Mouse (Mus musculus) myocyte (in vitro differentiated cells): ENCODE data around the gene Shisa6. TPM values are rescaled to one million over a fixed set of nuclear protein-coding genes. Genes with fewer than 3 reads are reported as not detected.

Experiments
- H3K27me3 ChIP-seq: one replicate; pipeline ENCODE4 v1.6.1; 2011; ENCODE audit not compliant: control insufficient read depth, insufficient read depth, insufficient read length
- H3K36me3 ChIP-seq: one replicate; pipeline ENCODE4 v1.6.1; 2011; ENCODE audit not compliant: control insufficient read depth, insufficient read depth
- H3K4me2 ChIP-seq: one replicate; pipeline ENCODE4 v1.6.1; 2011; ENCODE audit warnings: low read depth, control low read depth
- H3K4me3 ChIP-seq: one replicate; pipeline ENCODE4 v1.5.1; 2011; ENCODE audit warnings: mild to moderate bottlenecking, control low read depth, moderate library complexity
- H3K79me2 ChIP-seq: one replicate; pipeline ENCODE4 v1.6.1; 2011; ENCODE audit not compliant: control insufficient read depth, insufficient read depth
- H3ac ChIP-seq: one replicate; pipeline ENCODE4 v1.6.1; 2011; ENCODE audit not compliant: control insufficient read depth, insufficient read length
- CEBPB ChIP-seq: IDR thresholded peaks from 2 replicates; pipeline ENCODE4 v1.6.1; 2011; ENCODE audit warnings: mild to moderate bottlenecking, moderate library complexity; ENCODE audit not compliant: poor library complexity, insufficient read depth, severe bottlenecking
- E2F4 ChIP-seq: IDR thresholded peaks from one replicate; pipeline ENCODE4 v1.6.1; 2011; ENCODE audit warnings: mild to moderate bottlenecking, control low read depth, moderate library complexity; ENCODE audit not compliant: insufficient read depth
- MAX ChIP-seq: IDR thresholded peaks from one replicate; pipeline ENCODE4 v1.6.1; 2011; ENCODE audit warnings: low read depth, mild to moderate bottlenecking, control low read depth
- MYOD1 ChIP-seq, 3 experiments: IDR thresholded peaks; one replicate each; pipeline ENCODE4 v1.6.1; 2011; ENCODE audit warnings: control low read depth in 2 of 3, low read depth in 2 of 3, mild to moderate bottlenecking in 2 of 3, moderate library complexity in 1 of 3; ENCODE audit not compliant: insufficient read length in 2 of 3, control insufficient read depth in 1 of 3
- MYOG ChIP-seq, 3 experiments: IDR thresholded peaks; one replicate each; pipeline ENCODE4 v1.6.1; 2011; ENCODE audit warnings: control low read depth in 2 of 3, low read depth in 2 of 3, mild to moderate bottlenecking in 2 of 3; ENCODE audit not compliant: insufficient read length in 2 of 3, control insufficient read depth in 1 of 3, insufficient read depth in 1 of 3
- POLR2A ChIP-seq: IDR thresholded peaks from one replicate; pipeline ENCODE4 v1.6.1; 2011; ENCODE audit warnings: low read depth, mild to moderate bottlenecking, control low read depth, moderate library complexity; ENCODE audit not compliant: insufficient read length
- POLR2AphosphoS2 ChIP-seq: IDR thresholded peaks from one replicate; pipeline ENCODE4 v1.6.1; 2011; ENCODE audit warnings: low read depth, control low read depth; ENCODE audit not compliant: insufficient read length
- REST ChIP-seq: IDR thresholded peaks from one replicate; pipeline ENCODE4 v1.6.1; 2011; ENCODE audit warnings: mild to moderate bottlenecking, control low read depth, moderate library complexity; ENCODE audit not compliant: insufficient read depth, insufficient read length
- SRF ChIP-seq: IDR thresholded peaks from one replicate; pipeline ENCODE4 v1.6.1; 2011; ENCODE audit warnings: low read depth; ENCODE audit not compliant: control insufficient read depth, insufficient read length
- TCF12 ChIP-seq: IDR thresholded peaks from one replicate; pipeline ENCODE4 v1.6.1; 2011; ENCODE audit warnings: mild to moderate bottlenecking, control low read depth; ENCODE audit not compliant: poor library complexity, insufficient read depth, severe bottlenecking
- TCF3 ChIP-seq: IDR thresholded peaks from one replicate; pipeline ENCODE4 v1.6.1; 2011; ENCODE audit warnings: low read depth, control low read depth; ENCODE audit not compliant: insufficient read length
- USF1 ChIP-seq: IDR thresholded peaks from one replicate; pipeline ENCODE4 v1.6.1; 2011; ENCODE audit warnings: low read depth, mild to moderate bottlenecking, control low read depth, moderate library complexity
- polyA plus RNA-seq: library from polyadenylated mRNA; unstranded; fragments of >200 nt; fragmentation: generic; extraction: Trizol; gene quantifications from one replicate; pipeline ENCODE4 v1.2.1, GENCODE M21; 2012; ENCODE audit warnings: missing spikeins

Shisa6 gene
- polyA plus RNA-seq, 1 experiment, result not detected

DNA sequence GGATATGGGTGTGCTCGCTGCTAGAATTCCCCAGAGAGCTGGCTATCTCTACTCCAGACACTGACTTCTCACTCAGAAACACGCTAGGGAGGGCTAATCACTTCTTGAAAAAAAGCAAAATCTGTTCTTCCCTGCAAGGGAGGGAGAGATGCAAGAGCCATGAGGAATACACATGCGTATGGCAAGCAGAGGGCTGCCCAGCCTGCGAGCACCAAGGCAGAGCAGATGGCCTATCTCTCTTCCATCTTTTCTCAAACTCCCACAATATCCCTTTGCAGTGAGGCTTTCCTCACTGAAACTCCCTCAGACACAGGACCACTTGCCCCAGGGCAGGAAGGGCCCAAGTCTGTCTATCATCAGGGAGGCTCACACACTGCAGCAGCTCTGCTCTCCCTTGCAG lies 3.4 kb downstream of the Shisa6 start:
- H3K4me3 ChIP-seq, result no peak overlapping the region
- no peaks in the 10 kb centered on the region for H3K36me3 ChIP-seq
- TF ChIP-seq MAX (no peak), REST (no peak), TCF12 (no peak), USF1 (no peak), MYOG (IDR thresholded peaks at IDR 0.05; ENCODE audit: control insufficient read depth in 1 of 3, insufficient read depth in 1 of 3, insufficient read length in 2 of 3, low read depth in 2 of 3) (no peak), E2F4 (no peak), CEBPB (no peak), POLR2A (no peak), MYOD1 (IDR thresholded peaks at IDR 0.05; ENCODE audit: control insufficient read depth in 1 of 3, insufficient read length in 2 of 3, low read depth in 2 of 3) (no peak), SRF (no peak), TCF3 (no peak)
- H3ac ChIP-seq, result no peak overlapping the region
- H3K79me2 ChIP-seq, result no peaks in the 10 kb centered on the region
- no peak overlapping the region for H3K4me2 ChIP-seq
- H3K27me3 ChIP-seq, result no peaks in the 10 kb centered on the region

DNA sequence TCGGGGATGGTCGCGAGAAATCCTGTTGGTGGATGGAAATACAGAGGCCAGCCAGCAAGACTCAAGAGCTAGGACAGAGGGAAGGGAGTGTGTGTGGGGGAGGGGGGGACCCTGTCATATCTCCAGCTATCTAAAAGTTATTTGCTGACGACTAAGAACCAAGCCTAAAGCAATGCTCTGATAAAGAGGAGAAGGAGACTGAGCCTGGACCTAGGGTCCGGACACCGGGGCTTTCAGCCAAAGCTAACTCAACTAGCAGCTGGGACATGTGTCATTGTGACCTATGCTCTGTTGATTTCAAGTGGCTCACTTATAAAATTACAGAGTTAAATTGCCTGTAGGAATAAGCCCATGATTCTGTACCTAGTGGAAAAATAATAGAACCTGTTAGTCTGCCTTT lies 6.4 kb downstream of the Shisa6 start:
- Histone ChIP-seq H3K4me3 (no peak overlapping the region), H3K79me2 (no peaks in the 10 kb centered on the region), H3K27me3 (no peaks in the 10 kb centered on the region), H3ac (no peak overlapping the region), H3K36me3 (no peaks in the 10 kb centered on the region), H3K4me2 (no peak overlapping the region)
- TF ChIP-seq POLR2AphosphoS2, result no peak
- no peak for TF ChIP-seq SRF
- TF ChIP-seq USF1, result no peak
- no peak for TF ChIP-seq POLR2A
- no peak for TF ChIP-seq MAX
- no peak for TF ChIP-seq MYOG (IDR thresholded peaks at IDR 0.05; ENCODE audit: control insufficient read depth in 1 of 3, insufficient read depth in 1 of 3, insufficient read length in 2 of 3, low read depth in 2 of 3)

DNA sequence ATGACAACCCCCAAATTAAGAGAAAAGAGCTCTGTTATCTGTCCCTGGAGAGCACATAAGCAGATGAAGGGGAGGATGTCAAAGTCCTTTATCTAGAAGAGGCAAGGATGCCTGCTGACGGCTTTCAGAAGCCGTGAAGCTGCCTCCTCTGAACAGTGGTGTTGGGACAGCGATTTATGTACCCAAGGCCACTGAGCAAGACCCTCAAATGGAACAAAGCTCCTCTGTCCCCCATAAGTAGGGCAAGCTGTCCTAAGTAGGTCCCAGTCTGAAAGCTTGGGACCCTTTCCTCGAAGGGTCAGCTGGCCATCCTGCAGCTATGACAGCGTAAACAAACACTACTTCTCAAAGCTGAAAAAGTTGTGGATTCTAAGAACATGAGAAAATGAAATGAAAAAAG lies 11.4 kb downstream of the Shisa6 start:
- H3K4me2 ChIP-seq, result no peak overlapping the region
- no peaks in the 10 kb centered on the region for H3K79me2 ChIP-seq
- no peak overlapping the region for H3K4me3 ChIP-seq
- no peak overlapping the region for H3ac ChIP-seq
- no peaks in the 10 kb centered on the region for H3K36me3 ChIP-seq
- TF ChIP-seq CEBPB (no peak), MAX (no peak), MYOG (IDR thresholded peaks at IDR 0.05; ENCODE audit: control insufficient read depth in 1 of 3, insufficient read depth in 1 of 3, insufficient read length in 2 of 3, low read depth in 2 of 3) (no peak), SRF (no peak), TCF12 (no peak), POLR2A (no peak), REST (no peak), E2F4 (no peak)
- H3K27me3 ChIP-seq, result no peaks in the 10 kb centered on the region

DNA sequence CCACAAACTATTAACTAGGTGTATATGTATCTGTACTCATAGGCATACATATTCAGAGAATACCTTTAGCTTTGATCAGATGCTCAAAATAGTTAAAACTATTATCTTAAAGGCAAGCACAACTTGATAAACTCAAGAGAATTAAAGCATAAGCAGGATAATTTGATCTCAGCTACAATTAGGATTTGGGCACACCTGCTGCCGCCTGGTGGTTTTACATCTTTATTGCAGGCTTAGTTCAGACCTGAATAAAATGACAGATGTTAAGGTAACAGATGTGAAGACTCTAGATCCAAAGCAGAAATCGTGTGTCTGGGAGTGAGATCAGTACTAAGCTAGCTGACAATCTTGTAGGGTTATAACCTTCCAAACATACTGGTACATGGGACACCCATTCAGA lies 24.8 kb downstream of the Shisa6 start:
- Histone ChIP-seq H3K79me2 (no peaks in the 10 kb centered on the region), H3K4me3 (no peak overlapping the region)

DNA sequence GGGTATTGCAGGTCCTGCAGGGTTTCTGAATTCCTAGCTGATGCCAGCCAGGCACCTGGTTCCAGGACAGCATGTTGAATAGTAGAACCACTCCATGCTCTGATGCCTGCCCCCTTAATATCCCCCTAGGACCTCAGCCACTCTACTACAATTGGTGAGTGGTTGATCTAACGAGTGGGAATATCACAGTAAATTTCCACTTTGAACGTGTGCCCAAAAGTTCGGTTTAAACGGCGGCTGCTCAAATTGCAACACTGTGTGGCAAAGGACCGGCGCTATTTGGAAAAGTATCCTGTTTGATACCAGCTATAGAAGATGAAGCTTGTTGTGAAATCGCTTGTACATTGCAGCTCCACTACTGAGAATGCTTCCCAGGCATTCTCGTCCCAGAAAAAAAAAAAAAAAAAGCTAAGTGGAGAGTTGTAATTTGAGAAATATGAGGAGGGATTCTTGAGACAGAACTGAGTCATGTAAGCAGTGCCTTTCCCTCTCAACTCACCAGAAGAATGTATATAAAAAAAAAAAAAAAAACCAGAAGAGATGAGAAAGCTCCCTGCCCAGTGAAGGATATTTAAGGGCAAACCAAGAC lies 26.8 kb downstream of the Shisa6 start:
- Histone ChIP-seq H3ac (no peak overlapping the region), H3K79me2 (no peaks in the 10 kb centered on the region), H3K4me2 (no peak overlapping the region), H3K36me3 (no peaks in the 10 kb centered on the region), H3K27me3 (no peaks in the 10 kb centered on the region), H3K4me3 (no peak overlapping the region)
- TF ChIP-seq MYOD1 (IDR thresholded peaks at IDR 0.05; ENCODE audit: control insufficient read depth in 1 of 3, insufficient read length in 2 of 3, low read depth in 2 of 3) (no peak), MYOG (IDR thresholded peaks at IDR 0.05; ENCODE audit: control insufficient read depth in 1 of 3, insufficient read depth in 1 of 3, insufficient read length in 2 of 3, low read depth in 2 of 3) (no peak), USF1 (no peak), TCF12 (no peak), POLR2AphosphoS2 (no peak), CEBPB (no peak), REST (no peak), TCF3 (no peak)

More for the DNA sequence above, 24.8 kb downstream of the Shisa6 start:
- H3K36me3 ChIP-seq, result no peaks in the 10 kb centered on the region
- no peak overlapping the region for H3K4me2 ChIP-seq
- no peak overlapping the region for H3ac ChIP-seq
- no peaks in the 10 kb centered on the region for H3K27me3 ChIP-seq
- no peak for TF ChIP-seq TCF12
